Mouse (Mus musculus) midbrain, embryonic 10.5 days (tissue): ENCODE results near the gene Prg2. TPM values are rescaled to one million over a fixed set of nuclear protein-coding genes. Genes with fewer than 3 reads are reported as not detected.

Experiments
- DNase-seq: peaks from one replicate; pipeline ENCODE4 v3.0.0-alpha.2; 2017; ENCODE audit warnings: low spot score
- H3K27ac ChIP-seq: fragments of 300-500 bp; sonication (generic); replicated peaks from 2 replicates; pipeline ENCODE4 v1.5.1; 2016; ENCODE audit warnings: mild to moderate bottlenecking
- H3K27me3 ChIP-seq: fragments of 300-500 bp; sonication (generic); 2 replicates; pipeline ENCODE4 v1.6.1; 2016; ENCODE audit warnings: low read depth, mild to moderate bottlenecking; ENCODE audit not compliant: poor library complexity, severe bottlenecking
- H3K36me3 ChIP-seq: fragments of 300-500 bp; sonication (generic); 2 replicates; pipeline ENCODE4 v1.6.1; 2016; ENCODE audit warnings: mild to moderate bottlenecking, moderate library complexity
- H3K4me1 ChIP-seq: fragments of 300-500 bp; sonication (generic); 2 replicates; pipeline ENCODE4 v1.6.1; 2016
- H3K4me3 ChIP-seq: fragments of 300-500 bp; sonication (generic); 2 replicates; pipeline ENCODE4 v1.5.1; 2016; ENCODE audit warnings: mild to moderate bottlenecking, moderate library complexity
- H3K9me3 ChIP-seq: fragments of 300-500 bp; sonication (generic); replicated peaks from 2 replicates; pipeline ENCODE4 v1.6.1; 2016; ENCODE audit warnings: mild to moderate bottlenecking
- WGBS: fragments of 180-500 bp; shearing (Covaris S2); methylation state at CpG from one replicate; pipeline ENCODE4 v1.1.7; 2016; 5-methylcytosine and 5-hydroxymethylcytosine counted together
- polyA plus RNA-seq: library from polyadenylated mRNA; unstranded; fragments of >200 nt; fragmentation: Nextera tagmentation; extraction: Ambion mirVana; gene quantifications from 2 replicates; pipeline ENCODE4 v1.2.1, GENCODE M21; 2016

Gene Prg2
- polyA plus RNA-seq, 1 experiment from 2014 or later, result not detected

DNA sequence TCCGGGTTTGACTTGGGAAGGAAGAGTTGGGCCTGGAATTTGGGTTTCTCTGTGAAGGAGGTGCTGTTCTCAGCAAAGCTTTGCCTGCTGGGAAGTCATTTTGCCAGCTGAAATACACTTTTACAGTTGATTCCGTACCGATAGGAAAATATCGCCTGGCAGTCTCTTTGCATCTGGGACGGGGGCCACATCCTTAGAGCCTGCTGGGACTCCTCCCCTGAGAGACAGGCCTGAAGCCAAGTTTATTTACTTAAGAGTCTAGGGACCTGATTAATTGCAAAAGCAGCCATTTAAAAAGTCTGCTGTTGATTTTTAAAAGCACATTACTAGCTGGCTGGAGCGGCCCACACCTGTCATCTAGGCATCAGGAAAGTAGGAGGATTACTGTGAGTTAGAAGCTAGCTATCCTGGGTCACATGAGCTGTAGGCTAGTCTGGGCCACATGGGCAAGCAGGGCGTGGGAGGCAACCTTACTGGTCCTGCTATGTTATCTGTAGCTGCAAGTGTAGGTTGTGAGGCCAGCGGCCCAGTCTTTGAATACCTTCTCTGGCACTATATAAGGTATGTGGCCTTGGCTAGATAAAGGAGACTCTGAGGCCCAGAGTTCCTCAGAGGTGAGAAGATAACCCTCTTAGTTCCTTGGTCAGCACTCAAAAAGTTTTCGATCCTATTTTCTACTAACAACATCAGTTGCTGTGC lies 31.8 kb downstream of the Prg2 start:
- Histone ChIP-seq H3K27me3 (no peaks in the 10 kb centered on the region), H3K4me3 (no peak overlapping the region), H3K36me3 (no peaks in the 10 kb centered on the region), H3K27ac (no peak overlapping the region), H3K4me1 (no peaks in the 10 kb centered on the region), H3K9me3 (no peaks in the 10 kb centered on the region)
- 80% methylated on average over 9 of the region's 9 CpGs for WGBS
- no peak for DNase-seq

DNA sequence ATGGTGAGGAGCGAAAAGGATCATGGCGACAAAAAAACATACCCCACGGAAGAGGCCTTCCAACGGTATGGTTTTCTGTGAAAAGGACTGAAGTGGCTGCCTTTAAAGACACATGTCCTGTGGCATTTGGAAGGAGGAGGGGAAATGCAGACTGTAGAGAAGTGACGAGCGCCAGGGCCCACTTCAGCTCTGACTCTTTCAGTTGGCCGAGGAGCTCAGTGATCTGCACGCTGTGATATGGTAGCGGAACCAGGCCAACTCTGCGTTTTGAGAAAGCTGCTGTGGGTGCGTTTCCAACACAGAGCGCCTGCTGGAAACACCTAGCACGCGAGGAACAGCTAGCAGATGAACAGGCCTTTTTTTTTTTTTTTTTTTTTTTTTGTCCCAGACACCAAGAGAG lies 32.4 kb downstream of the Prg2 start:
- WGBS, result 91% methylated on average over 14 of the region's 14 CpGs
- Histone ChIP-seq H3K27me3 (no peaks in the 10 kb centered on the region), H3K27ac (no peak overlapping the region), H3K9me3 (no peaks in the 10 kb centered on the region), H3K36me3 (no peaks in the 10 kb centered on the region), H3K4me1 (no peaks in the 10 kb centered on the region), H3K4me3 (no peak overlapping the region)
- DNase-seq, result no peak

DNA sequence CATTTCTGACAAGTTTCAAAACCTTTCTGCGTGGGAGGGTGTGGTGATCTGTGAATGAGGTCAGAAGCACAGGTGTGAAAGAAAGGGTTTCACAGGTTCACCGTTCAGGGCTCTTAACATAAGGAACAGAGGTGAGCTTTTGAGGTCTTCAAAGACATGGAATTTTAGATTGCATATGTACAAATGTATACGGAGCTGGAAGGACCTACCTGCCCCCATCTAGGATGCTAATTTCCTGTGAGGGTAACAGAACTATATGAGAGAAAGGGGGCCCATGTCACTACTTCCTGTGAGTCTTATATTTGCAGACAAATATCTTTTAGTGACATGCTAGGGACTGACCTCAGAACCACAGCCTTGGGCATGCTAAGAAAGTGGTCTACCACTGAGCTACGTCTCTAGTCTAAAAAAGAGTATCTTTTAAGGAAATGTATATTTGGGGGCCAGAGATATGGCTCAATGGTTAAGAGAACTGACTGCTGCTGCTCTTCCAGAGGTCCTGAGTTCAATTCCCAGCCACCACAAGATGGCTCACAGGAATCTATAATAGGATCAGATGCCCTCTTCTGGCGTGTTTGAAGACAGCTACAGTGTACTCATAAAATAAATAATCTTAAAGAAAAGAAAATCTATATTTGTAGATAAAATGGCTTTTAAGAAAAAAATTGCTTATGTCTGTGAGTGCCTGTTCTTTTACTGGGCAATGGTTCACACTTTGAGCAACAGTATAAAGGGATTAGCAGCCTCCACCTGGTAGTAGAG lies 33.7 kb downstream of the Prg2 start:
- Histone ChIP-seq H3K4me1 (no peaks in the 10 kb centered on the region), H3K9me3 (no peaks in the 10 kb centered on the region), H3K4me3 (no peak overlapping the region), H3K36me3 (no peaks in the 10 kb centered on the region), H3K27me3 (no peaks in the 10 kb centered on the region), H3K27ac (no peak overlapping the region)
- WGBS, result 85% methylated on average over 5 of the region's 5 CpGs
- DNase-seq, result no peak

DNA sequence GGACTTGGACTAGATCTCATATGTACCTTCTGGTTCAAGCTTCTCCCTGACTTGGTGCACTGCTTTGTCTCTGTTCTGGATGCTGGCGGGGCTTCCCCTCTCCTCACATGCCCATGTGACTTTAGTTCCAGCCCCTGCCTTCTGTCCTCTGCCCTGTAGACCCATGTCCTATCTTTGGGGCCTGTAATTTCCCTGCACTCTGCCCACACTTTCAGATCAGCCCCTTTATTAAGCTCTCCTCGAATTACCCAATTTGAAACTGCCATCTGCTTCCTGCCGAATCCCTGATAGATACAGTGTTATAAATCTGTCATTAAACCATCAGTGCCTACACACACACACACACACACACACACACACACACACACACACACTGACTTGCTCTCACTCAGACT lies 34.3 kb downstream of the Prg2 start:
- WGBS, result 74% methylated on average over 3 of the region's 3 CpGs
- Histone ChIP-seq H3K27me3 (no peaks in the 10 kb centered on the region), H3K4me3 (no peak overlapping the region), H3K4me1 (no peaks in the 10 kb centered on the region), H3K9me3 (no peaks in the 10 kb centered on the region), H3K36me3 (no peaks in the 10 kb centered on the region), H3K27ac (0 out of 2 replicates have a peak overlapping the region, but pooled peaks have one; percentile 18)
- DNase-seq, result no peak

DNA sequence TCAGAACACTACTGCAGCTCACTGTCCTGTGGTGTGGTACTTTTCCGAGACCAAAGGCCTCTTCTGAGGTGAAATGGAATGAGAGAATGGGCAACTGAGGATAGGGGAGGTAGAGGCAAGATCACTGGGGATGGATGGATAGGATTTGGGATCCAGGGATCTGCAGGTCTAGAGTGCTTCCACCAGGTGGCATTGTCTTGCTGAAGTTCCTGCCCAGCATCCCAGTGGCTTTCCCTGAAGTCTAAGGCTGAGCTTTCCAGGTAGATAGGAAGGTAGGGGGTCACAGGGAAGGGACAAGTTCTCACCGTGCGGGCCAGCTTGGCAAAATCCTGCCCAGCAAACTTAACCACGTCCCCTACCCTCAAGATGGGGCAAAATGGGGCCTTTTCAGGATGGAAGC lies 41.8 kb downstream of the Prg2 start:
- no peaks in the 10 kb centered on the region for H3K27me3 ChIP-seq
- 23% methylated on average over 4 of the region's 4 CpGs for WGBS
- no peaks in the 10 kb centered on the region for H3K9me3 ChIP-seq
- H3K27ac ChIP-seq, result no peak overlapping the region
- H3K36me3 ChIP-seq, result no peaks in the 10 kb centered on the region
- no peak overlapping the region for H3K4me3 ChIP-seq
- H3K4me1 ChIP-seq, result no peaks in the 10 kb centered on the region
- no peak for DNase-seq

DNA sequence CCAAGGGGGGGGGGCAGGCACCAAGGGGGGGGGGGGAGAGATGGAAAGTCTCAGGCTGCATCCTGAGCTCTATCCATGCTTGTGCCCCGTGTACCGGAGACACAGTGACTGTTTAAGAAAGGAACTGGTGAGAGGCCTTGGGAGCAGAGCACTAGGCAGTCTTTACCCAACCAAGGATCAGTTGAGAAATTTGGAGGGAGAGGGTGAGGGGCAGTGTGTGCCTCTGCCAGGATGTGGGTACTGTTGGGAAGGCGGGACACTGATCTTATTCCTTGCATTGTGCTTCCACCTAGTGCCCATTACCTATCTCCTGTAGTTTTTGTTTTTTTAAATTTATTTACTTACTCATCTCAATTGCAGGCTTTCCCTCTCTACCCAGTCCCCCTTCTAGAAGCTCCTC lies 45.9 kb downstream of the Prg2 start:
- 80% methylated on average over 3 of the region's 3 CpGs for WGBS
- H3K9me3 ChIP-seq, result no peaks in the 10 kb centered on the region

DNA sequence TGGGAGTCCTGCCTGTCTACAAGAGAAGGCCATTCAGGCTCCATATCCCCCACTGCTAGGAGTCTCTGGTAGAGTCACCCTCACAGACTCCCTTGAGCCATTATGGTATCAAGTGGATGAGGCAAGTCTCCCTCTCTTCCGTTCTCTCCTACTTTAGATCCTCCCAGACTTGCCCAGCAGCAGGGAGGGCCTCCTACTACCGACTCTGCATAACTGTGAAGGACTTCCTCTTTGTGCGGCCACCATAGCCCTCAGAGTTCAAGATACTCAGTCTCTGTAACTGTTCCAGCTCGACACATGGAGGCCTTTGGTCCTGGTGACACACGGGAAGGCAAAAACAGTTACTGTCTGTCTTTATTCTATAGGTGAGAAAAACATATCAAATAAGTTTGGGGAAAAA lies 47.0 kb downstream of the Prg2 start:
- Histone ChIP-seq H3K27me3 (no peaks in the 10 kb centered on the region), H3K27ac (no peak overlapping the region), H3K4me3 (no peak overlapping the region), H3K4me1 (no peaks in the 10 kb centered on the region), H3K9me3 (no peaks in the 10 kb centered on the region), H3K36me3 (no peaks in the 10 kb centered on the region)
- WGBS, result 79% methylated on average over 5 of the region's 5 CpGs
- DNase-seq, result no peak

More for the DNA sequence above, 45.9 kb downstream of the Prg2 start:
- no peak for DNase-seq
- Histone ChIP-seq H3K27me3 (no peaks in the 10 kb centered on the region), H3K4me1 (no peaks in the 10 kb centered on the region), H3K27ac (no peak overlapping the region), H3K4me3 (no peak overlapping the region), H3K36me3 (no peaks in the 10 kb centered on the region)

DNA sequence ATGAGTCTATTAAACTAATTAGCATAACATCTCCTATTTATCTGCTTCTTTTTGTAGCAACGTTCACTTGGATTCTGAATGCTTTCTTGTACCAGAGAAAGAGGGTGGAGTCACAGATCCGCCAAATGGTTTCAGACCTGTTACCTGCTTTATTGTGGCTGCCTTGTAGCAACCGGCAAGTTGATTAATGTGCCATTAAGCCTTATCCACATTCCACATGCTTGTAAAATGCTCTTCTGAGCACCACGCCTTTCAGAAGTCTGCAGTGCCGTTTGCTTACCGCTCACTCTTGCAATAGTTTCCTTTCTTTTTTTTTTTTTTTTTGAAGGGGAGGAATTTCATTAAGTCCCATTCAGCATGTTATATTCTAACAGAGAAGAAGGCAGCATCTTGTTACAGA lies 49.6 kb downstream of the Prg2 start:
- no peak for DNase-seq
- Histone ChIP-seq H3K27me3 (no peaks in the 10 kb centered on the region), H3K4me3 (no peak overlapping the region), H3K27ac (no peak overlapping the region), H3K36me3 (no peaks in the 10 kb centered on the region), H3K4me1 (no peaks in the 10 kb centered on the region), H3K9me3 (no peaks in the 10 kb centered on the region)
- 85% methylated on average over 6 of the region's 6 CpGs for WGBS

DNA sequence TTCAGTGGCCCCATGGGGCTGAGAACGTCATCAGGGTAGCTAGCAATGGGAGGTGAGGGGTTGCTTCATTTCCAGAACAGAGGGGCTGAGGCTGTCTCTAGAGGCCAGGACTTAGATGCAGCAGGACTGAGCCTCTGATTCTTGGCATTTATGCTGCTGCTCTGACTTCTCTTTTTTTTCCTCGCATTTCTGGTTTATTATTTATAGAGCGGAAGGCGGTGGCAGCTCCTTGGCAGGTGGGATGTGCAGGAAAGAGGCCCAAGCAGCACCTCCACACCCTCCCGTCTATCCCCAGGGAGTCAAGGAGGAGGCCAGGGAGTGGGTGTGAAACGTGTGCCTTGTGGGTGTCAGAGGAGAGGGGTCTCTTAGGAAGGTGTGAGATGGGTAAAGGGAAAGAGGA lies 50.7 kb downstream of the Prg2 start:
- H3K27ac ChIP-seq, result no peak overlapping the region
- H3K9me3 ChIP-seq, result no peaks in the 10 kb centered on the region
- no peak for DNase-seq
- H3K4me3 ChIP-seq, result no peak overlapping the region
- H3K4me1 ChIP-seq, result peaks cover 6% of the 10 kb centered on the region
- H3K27me3 ChIP-seq, result no peaks in the 10 kb centered on the region
- 66% methylated on average over 6 of the region's 6 CpGs for WGBS
- H3K36me3 ChIP-seq, result no peaks in the 10 kb centered on the region

DNA sequence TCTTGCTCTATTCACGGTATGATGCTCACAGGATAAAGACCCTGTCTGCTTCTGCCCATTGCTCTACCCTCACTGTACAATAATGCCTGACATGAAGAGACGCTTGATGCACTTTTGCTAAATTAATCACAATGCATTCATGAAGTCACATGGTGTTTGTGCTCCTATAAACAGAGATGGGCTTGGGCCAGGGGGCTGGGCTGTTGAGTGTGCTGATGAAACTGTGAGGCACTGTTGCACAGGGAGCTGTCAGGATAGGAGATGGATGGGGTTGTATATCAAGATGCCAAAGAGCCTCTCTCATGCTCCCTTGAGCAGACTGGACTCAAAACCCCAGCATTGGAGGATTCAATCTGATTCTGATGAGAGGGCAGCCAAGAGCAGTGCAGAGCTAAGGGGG lies 52.9 kb downstream of the Prg2 start:
- Histone ChIP-seq H3K27ac (no peak overlapping the region), H3K4me1 (peaks cover 19% of the 10 kb centered on the region), H3K9me3 (no peaks in the 10 kb centered on the region), H3K27me3 (no peaks in the 10 kb centered on the region), H3K4me3 (no peak overlapping the region), H3K36me3 (no peaks in the 10 kb centered on the region)
- DNase-seq, result no peak
- 89% methylated on average over 2 of the region's 2 CpGs for WGBS

Other genes starting within 250 kb of the Prg2 start
- gene Ypel4, start 246.4 kb upstream of the Prg2 start, polyA plus RNA-seq, result 8.2 and 14.7 TPM in 2 replicates
- gene Gm19426, start 236.8 kb upstream of the Prg2 start, polyA plus RNA-seq, result 9.0 and 10.8 TPM in 2 replicates
- 27.6 and 35.8 TPM in 2 replicates for gene Serping1, start 205.0 kb upstream of the Prg2 start, polyA plus RNA-seq
- gene Ube2l6, start 181.6 kb upstream of the Prg2 start, polyA plus RNA-seq, result 33.0 and 34.5 TPM in 2 replicates
- 0.20 TPM in 1 of 2 replicates, not detected in the other for gene Smtnl1, start 157.8 kb upstream of the Prg2 start, polyA plus RNA-seq
- 56.4 and 64.0 TPM in 2 replicates for gene Timm10, start 153.5 kb upstream of the Prg2 start, polyA plus RNA-seq
- gene Slc43a1, start 141.6 kb upstream of the Prg2 start, polyA plus RNA-seq, result 22.4 and 26.1 TPM in 2 replicates
- gene Rtn4rl2, start 93.8 kb upstream of the Prg2 start, polyA plus RNA-seq, result 1.4 and 1.8 TPM in 2 replicates
- gene Slc43a3, start 43.9 kb upstream of the Prg2 start, polyA plus RNA-seq, result 22.1 and 24.7 TPM in 2 replicates
- not detected in 2 replicates for gene Prg3, start 7.8 kb downstream of the Prg2 start, polyA plus RNA-seq
- 392 and 411 TPM in 2 replicates for gene Ssrp1, start 56.8 kb downstream of the Prg2 start, polyA plus RNA-seq
- gene P2rx3, start 57.0 kb downstream of the Prg2 start, polyA plus RNA-seq, result 4.7 and 6.2 TPM in 2 replicates
- 29.9 and 33.7 TPM in 2 replicates for gene Tnks1bp1, start 67.6 kb downstream of the Prg2 start, polyA plus RNA-seq
- gene Aplnr, start 155.8 kb downstream of the Prg2 start, polyA plus RNA-seq, result 35.2 and 35.8 TPM in 2 replicates
- 0.25 and 0.76 TPM in 2 replicates for gene Lrrc55, start 216.7 kb downstream of the Prg2 start, polyA plus RNA-seq